Mouse (Mus musculus): ENCODE results near the gene Lif.

- TF ChIP-seq CTCF (IDR thresholded peaks at IDR 0.05; ENCODE audit: extremely low read depth, insufficient read depth, insufficient read length, insufficient replicate concordance) (no peak), POLR2A (IDR thresholded peaks at IDR 0.05; ENCODE audit: low read depth, low read length) (no peak)
Observed at GRCm38 (mm10) chr11:4293481-4293880, 36.1 kb downstream of the Lif start.
